Mouse (Mus musculus): ENCODE data around the gene Lpin1.

The Lpin1 gene

DNA sequence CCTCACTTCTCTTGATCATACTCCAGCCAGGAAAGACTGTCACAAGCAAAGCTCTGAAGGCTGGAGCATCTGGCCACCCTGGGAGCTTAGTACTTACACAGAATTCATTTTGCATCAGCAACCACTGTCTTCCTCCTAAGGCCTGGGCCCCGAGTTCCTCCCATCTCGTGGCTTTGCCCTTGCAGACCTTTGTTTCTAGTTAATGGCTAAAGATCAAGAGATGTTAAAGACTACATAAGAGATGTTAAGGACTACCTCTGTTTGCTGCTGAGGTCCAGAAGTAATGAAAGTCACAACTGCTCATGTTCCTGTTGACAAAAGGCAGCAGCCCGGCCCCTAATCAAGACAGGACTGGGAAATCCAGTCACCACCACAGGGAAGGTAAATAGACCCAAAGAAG is 82.8 kb downstream of the Lpin1 start:
- no peak for DNase-seq (ENCODE audit: low spot score in 2 of 2)

GRCm38 (mm10) chr12:16526862-16527261 is 83.9 kb downstream of the Lpin1 start:
- no peak for DNase-seq (ENCODE audit: low spot score in 2 of 2)

- DNase-seq (ENCODE audit: low spot score in 2 of 2) = no peak
Observed at GRCm38 (mm10) chr12:16526134-16526533, 84.6 kb downstream of the Lpin1 start.

- DNase-seq (ENCODE audit: low spot score in 2 of 2) = no peak
Observed at GRCm38 (mm10) chr12:16515183-16515582, 95.6 kb downstream of the Lpin1 start.

DNA sequence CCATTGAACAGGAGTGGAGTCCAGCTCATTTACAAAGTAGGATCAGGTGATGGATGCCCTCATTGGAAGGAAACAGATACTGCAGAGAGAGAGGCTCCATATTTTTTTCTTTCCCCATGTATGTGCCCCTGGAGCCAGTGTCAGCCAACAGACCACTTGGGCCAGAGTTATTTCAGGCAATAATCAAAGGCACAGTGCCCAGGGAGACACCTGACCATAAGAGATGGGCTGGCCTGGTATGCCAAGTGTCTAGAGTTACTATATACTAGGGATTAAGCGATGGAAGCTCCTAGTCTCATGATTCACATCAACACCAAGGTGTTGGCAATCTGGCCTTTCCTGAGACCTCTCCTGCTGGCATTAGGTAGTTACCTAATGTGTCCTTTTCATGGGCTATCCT is 97.8 kb downstream of the Lpin1 start:
- DNase-seq (ENCODE audit: low spot score in 2 of 2) = no peak

DNA sequence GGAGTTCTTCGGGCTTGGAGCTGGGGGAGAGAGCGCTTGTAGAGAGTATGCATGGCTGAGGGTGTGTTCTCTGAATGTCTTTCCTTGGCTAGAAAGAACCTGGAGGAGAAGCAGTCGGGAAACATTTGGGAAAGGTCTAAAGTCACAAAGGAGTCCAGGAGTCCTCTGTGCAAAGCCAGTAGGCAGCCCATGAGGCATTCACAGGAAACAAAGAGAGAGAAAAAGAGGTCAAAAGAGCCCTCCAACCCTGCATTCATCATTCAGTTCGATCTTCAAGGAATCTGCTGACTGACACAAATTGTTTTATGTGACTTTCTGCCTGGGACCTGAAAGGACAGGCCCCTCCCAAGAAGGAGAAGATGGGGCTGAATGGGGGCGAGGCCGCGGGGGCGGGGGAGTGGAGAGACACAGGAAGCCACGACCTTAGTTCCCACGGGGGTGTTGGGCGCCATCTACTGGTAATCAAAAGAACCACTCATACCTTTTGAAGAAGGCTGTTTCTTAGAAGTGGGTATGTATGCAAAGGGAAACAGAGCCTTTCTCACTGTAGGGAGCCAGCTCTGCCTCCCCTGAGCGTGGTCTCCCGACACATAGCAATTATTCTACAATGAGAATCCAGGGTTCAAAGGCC is 101.5 kb downstream of the Lpin1 start:
- DNase-seq (ENCODE audit: low spot score in 2 of 2) = peak; percentile 30 to 49

- no peak for DNase-seq (ENCODE audit: low spot score in 2 of 2)
Observed at GRCm38 (mm10) chr12:16506796-16507790, 103.7 kb downstream of the Lpin1 start.

DNA sequence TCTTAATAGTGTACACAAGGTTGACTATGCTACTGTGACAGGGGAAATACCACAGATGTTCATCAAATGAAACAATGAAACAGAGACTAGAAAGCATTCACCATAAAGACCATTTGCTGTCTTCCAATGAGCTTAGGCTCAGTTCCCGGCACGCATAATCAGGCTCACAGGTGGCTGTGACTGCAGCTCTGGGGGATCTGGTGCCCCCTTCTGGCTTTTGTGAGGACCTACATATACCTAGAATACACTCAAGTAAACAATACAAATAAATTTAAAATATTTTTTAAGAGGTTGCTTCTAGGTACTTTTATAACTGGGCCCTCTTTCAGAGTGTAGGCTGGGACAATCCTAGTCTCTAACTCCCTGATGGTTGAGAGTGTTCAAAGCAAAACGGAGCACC is 106.5 kb downstream of the Lpin1 start:
- no peak for DNase-seq (ENCODE audit: low spot score in 2 of 2)

GRCm38 (mm10) chr12:16497960-16498359 is 112.8 kb downstream of the Lpin1 start:
- no peak for DNase-seq (ENCODE audit: low spot score in 2 of 2)

DNA sequence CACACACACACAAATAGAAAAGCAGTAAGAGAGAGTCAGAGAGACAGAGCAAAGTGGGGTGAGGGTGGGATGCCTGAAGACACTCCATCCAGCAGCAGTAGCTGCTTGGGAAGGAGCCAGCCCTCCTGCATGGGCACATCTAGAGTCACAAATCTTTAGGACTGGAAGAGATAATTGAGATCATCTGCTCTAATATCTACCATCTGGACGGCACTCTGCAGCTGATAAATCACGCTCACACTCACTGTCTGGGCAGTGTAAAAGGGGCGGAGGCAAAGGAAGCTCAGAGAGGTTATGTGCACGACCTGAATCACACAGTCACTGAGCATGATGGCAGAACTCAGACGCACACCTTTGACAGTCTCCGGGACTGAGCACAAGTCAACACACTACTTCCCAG is 118.1 kb downstream of the Lpin1 start:
- DNase-seq (ENCODE audit: low spot score in 2 of 2) = no peak

GRCm38 (mm10) chr12:16488899-16489298 is 121.9 kb downstream of the Lpin1 start:
- DNase-seq (ENCODE audit: low spot score in 2 of 2) = no peak

- DNase-seq (ENCODE audit: low spot score in 2 of 2) = no peak
Observed at GRCm38 (mm10) chr12:16487453-16487852, 123.3 kb downstream of the Lpin1 start.
